Mouse (Mus musculus) lung, adult 18-20 months (tissue): ENCODE measurements around the gene Rin1.

ENCODE experiments used
- DNase-seq, 2 experiments: peaks; one replicate each; pipeline ENCODE4 v3.0.0; 2022; ENCODE audit warnings: mixed read lengths in 2 of 2

Gene Rin1

GRCm38 (mm10) chr19:5045531-5045930 is 4.8 kb upstream of the Rin1 start:
- no peak for DNase-seq

- no peak for DNase-seq
These were observed 1.9 kb upstream of the Rin1 start for GRCm38 (mm10) chr19:5048138-5049056.

- DNase-seq: no peak
These were observed 956 bp upstream of the Rin1 start for GRCm38 (mm10) chr19:5049325-5049724.

- no peak for DNase-seq
These were observed 750 bp downstream of the Rin1 start for GRCm38 (mm10) chr19:5051031-5051430.

- DNase-seq: no peak
These were observed 1.2 kb downstream of the Rin1 start for GRCm38 (mm10) chr19:5051515-5051914.

GRCm38 (mm10) chr19:5052166-5052822 is 2.0 kb downstream of the Rin1 start:
- DNase-seq: no peak

GRCm38 (mm10) chr19:5052853-5053252 is 2.6 kb downstream of the Rin1 start:
- DNase-seq: no peak

GRCm38 (mm10) chr19:5053909-5054308 is 3.6 kb downstream of the Rin1 start:
- peak; percentile 38 to 54 for DNase-seq

GRCm38 (mm10) chr19:5056251-5056650 is 6.0 kb downstream of the Rin1 start:
- DNase-seq: no peak

GRCm38 (mm10) chr19:5057876-5058775 is 7.8 kb downstream of the Rin1 start:
- peak; percentile 39 to 55 for DNase-seq

GRCm38 (mm10) chr19:5058801-5059771 is 8.8 kb downstream of the Rin1 start:
- DNase-seq: no peak

GRCm38 (mm10) chr19:5060365-5061330 is 10.4 kb downstream of the Rin1 start:
- peak in 1 of 2 experiments; percentile 42 for DNase-seq

- DNase-seq: no peak
These were observed 11.8 kb downstream of the Rin1 start for GRCm38 (mm10) chr19:5062041-5062440.

GRCm38 (mm10) chr19:5062446-5062845 is 12.2 kb downstream of the Rin1 start:
- DNase-seq: peak in 1 of 2 experiments; percentile 42

GRCm38 (mm10) chr19:5065104-5065503 is 14.8 kb downstream of the Rin1 start:
- DNase-seq: peak in 1 of 2 experiments; percentile 37

- no peak for DNase-seq
These were observed 16.9 kb downstream of the Rin1 start for GRCm38 (mm10) chr19:5067040-5067799.

- peak; percentile 49 to 59 for DNase-seq
These were observed 17.7 kb downstream of the Rin1 start, which contains the start of gene Cd248 for GRCm38 (mm10) chr19:5067867-5068569. Gene Cd248 (plus strand): TSS chr19:5068078.

GRCm38 (mm10) chr19:5068570-5069234 is 18.4 kb downstream of the Rin1 start:
- DNase-seq: no peak
